16 mouse cellular contexts compared by ENCODE assay signal in the genomic region with DNA sequence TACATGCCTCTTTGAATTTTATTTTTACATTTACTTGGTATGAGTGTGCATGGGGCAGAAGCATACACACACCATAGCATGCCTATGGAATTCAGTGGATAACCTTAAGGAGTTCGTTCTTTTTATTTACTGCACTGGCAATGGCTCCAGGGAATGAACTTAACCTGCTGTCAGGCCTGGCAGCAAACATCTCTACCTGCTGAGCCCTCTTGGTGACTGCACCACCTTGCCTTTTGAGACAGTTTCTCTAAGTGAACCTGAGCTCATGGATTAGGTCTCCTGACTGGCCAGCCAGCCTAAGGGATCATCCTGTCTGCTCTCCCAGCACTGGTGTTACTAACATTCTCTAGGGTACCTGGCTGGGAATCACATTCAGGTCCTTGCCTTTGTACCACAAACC.
DNase-seq lines count a peak whose midpoint lies in the region; ATAC-seq and TF ChIP-seq lines count a peak whose summit lies in the region.
"Had no signal": no experiment of that assay in that cellular context is flagged by ENCODE, and none has a peak within 500 bp of the region (broad histone marks: within the 10 kb centered on the region; RNA-seq: fewer than 3 reads in every experiment).

No protein-coding gene starts in this region.

- H3K36me3 ChIP-seq in hindbrain, embryonic 13.5 days: no peaks in the 10 kb centered on the region
- H3K36me3 ChIP-seq: embryonic facial prominence, embryonic 10.5 days; embryonic facial prominence, embryonic 12.5 days; forebrain, embryonic 15.5 days had no signal

- H3K9me3 ChIP-seq in hindbrain, embryonic 13.5 days: no peaks in the 10 kb centered on the region
- H3K9me3 ChIP-seq: embryonic facial prominence, embryonic 10.5 days; embryonic facial prominence, embryonic 12.5 days; forebrain, embryonic 13.5 days; forebrain, embryonic 15.5 days had no signal

- no peaks in the 10 kb centered on the region for H3K4me1 ChIP-seq in lung, adult 2 months (ENCODE audit: control insufficient read depth, insufficient read depth, low read length)
- no peaks in the 10 kb centered on the region for H3K4me1 ChIP-seq in hindbrain, embryonic 13.5 days (replicated peaks)
- H3K4me1 ChIP-seq: embryonic facial prominence, embryonic 10.5 days; embryonic facial prominence, embryonic 12.5 days; forebrain, embryonic 13.5 days; forebrain, embryonic 15.5 days had no signal

- no peak for TF ChIP-seq POLR2A in lung, adult 2 months (IDR thresholded peaks at IDR 0.05; ENCODE audit: borderline replicate concordance, extremely low read depth, low read depth, low read length)

- ATAC-seq in hindbrain, embryonic 13.5 days (ENCODE audit: low FRiP score): no peak
- ATAC-seq: forebrain, embryonic 13.5 days; forebrain, embryonic 15.5 days; forebrain, postnatal 0 days had no signal

- H3K9ac ChIP-seq in hindbrain, embryonic 13.5 days: no peak overlapping the region
- H3K9ac ChIP-seq: embryonic facial prominence, embryonic 12.5 days; forebrain, embryonic 13.5 days; forebrain, embryonic 15.5 days; forebrain, postnatal 0 days had no signal

- H3K4me3 ChIP-seq in lung, adult 2 months (replicated peaks; ENCODE audit: extremely low read depth, low read depth, low read length): no peak overlapping the region
- no peak overlapping the region for H3K4me3 ChIP-seq in hindbrain, embryonic 13.5 days
- H3K4me3 ChIP-seq: embryonic facial prominence, embryonic 10.5 days; embryonic facial prominence, embryonic 12.5 days; forebrain, embryonic 13.5 days; forebrain, embryonic 15.5 days had no signal

- H3K27ac ChIP-seq in hindbrain, embryonic 13.5 days: no peak overlapping the region
- H3K27ac ChIP-seq: embryonic facial prominence, embryonic 10.5 days; embryonic facial prominence, embryonic 12.5 days; forebrain, embryonic 13.5 days; forebrain, embryonic 15.5 days had no signal

- DNase-seq in cerebellum, adult 18-20 months: peak; percentile 36 to 49
- no peak for DNase-seq in cerebellum, postnatal 10 days
- peak; percentile 40 for DNase-seq in cerebellum, adult 9-10 months
- DNase-seq in cerebellum, adult 11 months: no peak
- DNase-seq in brain, adult 2 months (ENCODE audit: low read depth, low spot score): peak; percentile 48
- peak; percentile 39 to 55 for DNase-seq in cerebellum, postnatal 25 days
- no peak for DNase-seq in lung, adult 2 months
- DNase-seq: adrenal gland, adult 2 months; adrenal gland, postnatal 10 days; adrenal gland, postnatal 25 days; forebrain, postnatal 0 days had no signal

- no peak overlapping the region for H3K4me2 ChIP-seq in hindbrain, embryonic 13.5 days
- H3K4me2 ChIP-seq: embryonic facial prominence, embryonic 12.5 days; forebrain, embryonic 13.5 days; forebrain, embryonic 15.5 days had no signal

- TF ChIP-seq CTCF in lung, adult 2 months (IDR thresholded peaks at IDR 0.05; ENCODE audit: insufficient read depth, low read length): no peak

- 88% methylated on average over 1 of the region's 1 CpGs for WGBS in lung, adult 2 months
- WGBS in hindbrain, embryonic 13.5 days: 84% methylated on average over 1 of the region's 1 CpGs

- H3K27me3 ChIP-seq in hindbrain, embryonic 13.5 days: no peaks in the 10 kb centered on the region
- H3K27me3 ChIP-seq: embryonic facial prominence, embryonic 12.5 days; forebrain, embryonic 13.5 days; forebrain, embryonic 15.5 days had no signal

Comparison
In these comparisons a context has a peak if more than half of its experiments do, and no peak if none do; other contexts are left out.
1. DNase-seq: peak in cerebellum, adult 18-20 months (2 of 2), cerebellum, adult 9-10 months (single experiment), brain, adult 2 months (single experiment) and cerebellum, postnatal 25 days (2 of 2); none in cerebellum, postnatal 10 days (0 of 2), cerebellum, adult 11 months (single experiment) and lung, adult 2 months (single experiment).